Mouse (Mus musculus): ENCODE measurements around the gene Fam169b. TPM values are rescaled to one million over a fixed set of nuclear protein-coding genes. Genes with fewer than 3 reads are reported as not detected.

Gene Fam169b
- total RNA-seq, 2 experiments from 2014 or later, result 0.29 to 0.51 TPM

GRCm38 (mm10) chr7:68306756-68307155 is 33.1 kb downstream of the Fam169b start:
- intact Hi-C loops (cut with DNase I; ENCODE audit: low total_unique reads), result loop anchor here (10.0 kb wide), 4 partner anchors 48 to 502 kb away; no protein-coding TSS in a partner anchor
- no peak for DNase-seq

- intact Hi-C loops (cut with DNase I; ENCODE audit: low total_unique reads), result no loop called here
- DNase-seq, result no peak
These were observed 37.8 kb downstream of the Fam169b start for GRCm38 (mm10) chr7:68311469-68311868.

GRCm38 (mm10) chr7:68312395-68312794 is 38.8 kb downstream of the Fam169b start:
- intact Hi-C loops (cut with DNase I; ENCODE audit: low total_unique reads), result no loop called here
- no peak for DNase-seq

- DNase-seq, result no peak
- intact Hi-C loops (cut with DNase I; ENCODE audit: low total_unique reads), result no loop called here
These were observed 39.6 kb downstream of the Fam169b start for GRCm38 (mm10) chr7:68313038-68313782.

GRCm38 (mm10) chr7:68314286-68314685 is 40.6 kb downstream of the Fam169b start:
- DNase-seq, result no peak
- intact Hi-C loops (cut with DNase I; ENCODE audit: low total_unique reads), result no loop called here

GRCm38 (mm10) chr7:68315068-68315467 is 41.4 kb downstream of the Fam169b start:
- no peak for DNase-seq
- intact Hi-C loops (cut with DNase I; ENCODE audit: low total_unique reads), result no loop called here

- intact Hi-C loops (cut with DNase I; ENCODE audit: low total_unique reads), result no loop called here
- peak; percentile 44 for DNase-seq
These were observed 44.6 kb downstream of the Fam169b start for GRCm38 (mm10) chr7:68318006-68318788.

- DNase-seq, result no peak
- intact Hi-C loops (cut with DNase I; ENCODE audit: low total_unique reads), result no loop called here
These were observed 45.3 kb downstream of the Fam169b start for GRCm38 (mm10) chr7:68318979-68319378.

GRCm38 (mm10) chr7:68320078-68320810 is 46.6 kb downstream of the Fam169b start:
- DNase-seq, result no peak
- intact Hi-C loops (cut with DNase I; ENCODE audit: low total_unique reads), result no loop called here

- intact Hi-C loops (cut with DNase I; ENCODE audit: low total_unique reads), result no loop called here
These were observed 49.4 kb downstream of the Fam169b start for GRCm38 (mm10) chr7:68323051-68323450.

GRCm38 (mm10) chr7:68326190-68326722 is 52.6 kb downstream of the Fam169b start:
- DNase-seq, result no peak
- intact Hi-C loops (cut with DNase I; ENCODE audit: low total_unique reads), result no loop called here

More at GRCm38 (mm10) chr7:68323051-68323450, 49.4 kb downstream of the Fam169b start:
- no peak for DNase-seq

- intact Hi-C loops (cut with DNase I; ENCODE audit: low total_unique reads), result no loop called here
- DNase-seq, result no peak
These were observed 55.4 kb downstream of the Fam169b start for GRCm38 (mm10) chr7:68329000-68329399.

- DNase-seq, result no peak
- intact Hi-C loops (cut with DNase I; ENCODE audit: low total_unique reads), result no loop called here
These were observed 59.2 kb downstream of the Fam169b start for GRCm38 (mm10) chr7:68332799-68333198.

- DNase-seq, result no peak
- intact Hi-C loops (cut with DNase I; ENCODE audit: low total_unique reads), result no loop called here
These were observed 63.6 kb downstream of the Fam169b start for GRCm38 (mm10) chr7:68337080-68337781.

GRCm38 (mm10) chr7:68338680-68339079 is 65.0 kb downstream of the Fam169b start:
- intact Hi-C loops (cut with DNase I; ENCODE audit: low total_unique reads), result no loop called here
- no peak for DNase-seq

GRCm38 (mm10) chr7:68344561-68344960 is 70.9 kb downstream of the Fam169b start:
- intact Hi-C loops (cut with DNase I; ENCODE audit: low total_unique reads), result no loop called here
- no peak for DNase-seq

GRCm38 (mm10) chr7:68345963-68346362 is 72.3 kb downstream of the Fam169b start:
- intact Hi-C loops (cut with DNase I; ENCODE audit: low total_unique reads), result no loop called here

GRCm38 (mm10) chr7:68355325-68356076 is 81.9 kb downstream of the Fam169b start:
- no peak for DNase-seq
- intact Hi-C loops (cut with DNase I; ENCODE audit: low total_unique reads), result loop anchor here (10.0 kb wide), 2 partner anchors 51 to 551 kb away; no protein-coding TSS in a partner anchor

More at GRCm38 (mm10) chr7:68345963-68346362, 72.3 kb downstream of the Fam169b start:
- no peak for DNase-seq

All from gastrocnemius, postnatal 14 days (tissue).